Mouse (Mus musculus) layer of hippocampus, postnatal 10 days (tissue): ENCODE results near the gene Aspdh. TPM values are rescaled to one million over a fixed set of nuclear protein-coding genes. Genes with fewer than 3 reads are reported as not detected.
A peak's percentile ranks its signal among the peaks of the same experiment; 100 is the strongest.

ENCODE experiments used
- DNase-seq, 2 experiments: peaks; one replicate each; pipeline ENCODE4 v3.0.0; 2021; ENCODE audit warnings: low spot score in 2 of 2
- total RNA-seq, 2 experiments: library from RNA; stranded (reverse); gene quantifications; 2 replicates each; pipeline ENCODE4 v1.2.3; 2021

Gene Aspdh
- total RNA-seq, 2 experiments from 2014 or later: 13.0 to 16.5 TPM

DNA sequence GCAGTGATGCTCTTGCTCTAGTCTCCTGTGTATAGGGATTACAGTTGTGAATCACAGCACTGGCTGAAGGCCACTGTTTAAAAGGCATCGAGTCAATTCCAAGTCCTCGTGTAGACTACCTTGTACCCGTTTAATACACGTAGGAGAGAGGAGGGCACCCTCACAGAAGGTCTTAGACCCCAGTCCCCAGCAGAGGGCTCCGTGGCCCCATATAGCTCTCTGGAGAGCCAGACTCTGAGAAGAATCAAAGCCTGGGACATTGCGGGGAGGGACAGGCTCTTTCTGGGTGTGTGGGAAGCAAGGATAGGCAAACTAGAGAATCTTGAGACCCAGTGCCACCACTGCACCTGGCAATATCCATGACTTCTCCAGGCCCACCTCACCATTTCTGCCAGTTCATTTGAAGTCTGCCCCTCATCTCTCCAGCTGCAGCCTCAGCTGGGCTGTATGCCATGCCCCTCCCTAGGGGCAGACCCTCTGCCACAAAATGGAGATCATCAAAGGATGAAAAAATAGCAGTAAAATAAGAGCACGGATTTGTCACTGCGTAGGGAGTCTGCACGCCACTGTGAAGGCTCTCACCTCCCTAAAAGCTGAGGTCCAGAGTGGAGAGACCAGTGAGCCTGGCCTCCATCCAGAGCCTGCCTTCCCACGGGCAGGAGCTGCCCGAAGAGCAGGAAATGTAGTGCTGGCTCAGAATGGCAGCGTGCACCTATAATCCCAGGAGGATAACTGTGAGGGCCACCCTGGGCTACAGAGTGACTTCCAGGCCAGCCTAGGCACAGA lies 18.9 kb upstream of the Aspdh start:
- DNase-seq: no peak

DNA sequence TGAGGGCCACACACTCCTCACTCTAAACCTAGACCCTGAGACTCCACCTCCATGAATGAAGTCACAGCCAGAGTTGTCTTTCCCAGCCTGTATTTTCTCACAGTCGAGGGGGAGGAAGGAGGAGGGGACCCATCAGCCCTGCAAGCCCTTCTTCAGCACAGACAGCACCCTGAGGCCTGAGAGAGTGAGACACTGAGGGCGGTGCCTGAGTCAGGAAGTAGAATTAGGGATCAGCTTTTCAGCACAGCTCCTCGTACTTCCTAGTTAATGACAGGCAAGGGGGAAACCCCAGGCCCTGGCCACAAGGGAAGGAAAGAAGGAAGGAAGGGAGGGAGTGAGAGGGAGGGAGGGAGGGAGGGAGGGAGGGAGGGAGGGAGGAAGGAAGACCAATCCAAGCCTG lies 11.9 kb upstream of the Aspdh start:
- DNase-seq: no peak

DNA sequence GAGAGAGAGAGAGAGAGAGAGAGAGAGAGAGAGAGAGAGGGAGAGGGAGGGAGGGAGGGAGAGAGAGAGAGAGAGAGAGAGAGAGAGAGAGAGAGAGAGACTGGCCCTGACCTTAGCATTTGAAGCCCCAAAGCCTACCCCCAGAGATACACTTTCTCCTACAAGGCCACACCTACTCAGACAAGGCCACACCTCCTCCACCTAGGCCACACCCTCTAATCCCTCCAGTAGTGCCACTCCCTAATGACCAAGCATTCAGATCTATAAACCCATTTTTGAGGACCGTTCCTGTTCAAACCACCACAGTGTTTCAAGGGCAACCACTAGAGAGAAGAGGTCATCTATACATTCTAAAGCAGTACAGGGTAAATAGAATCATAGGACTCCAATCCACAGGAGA lies 8.9 kb upstream of the Aspdh start:
- DNase-seq: peak in 1 of 2 experiments; percentile 8

DNA sequence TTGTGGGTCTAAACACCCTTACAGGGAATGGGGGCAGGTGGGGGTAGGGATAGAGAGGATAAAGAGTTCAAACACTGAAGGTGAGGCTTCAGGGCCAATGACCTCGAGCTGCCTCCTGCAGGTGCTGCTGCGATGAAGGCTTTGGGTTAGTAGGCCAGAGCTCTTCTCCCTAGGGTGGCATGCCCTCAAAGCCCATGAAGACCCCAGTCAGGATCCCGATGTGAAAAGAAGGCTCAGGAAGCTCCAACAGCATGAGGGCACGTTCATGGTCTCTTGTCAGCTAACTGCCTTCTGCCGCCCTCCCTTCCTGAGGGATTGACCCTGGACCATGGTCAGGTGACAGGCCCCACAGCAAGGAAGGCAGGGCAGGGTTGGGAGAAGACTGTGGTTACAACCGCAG lies 5.1 kb upstream of the Aspdh start:
- peak in 1 of 2 experiments; percentile 12 for DNase-seq

DNA sequence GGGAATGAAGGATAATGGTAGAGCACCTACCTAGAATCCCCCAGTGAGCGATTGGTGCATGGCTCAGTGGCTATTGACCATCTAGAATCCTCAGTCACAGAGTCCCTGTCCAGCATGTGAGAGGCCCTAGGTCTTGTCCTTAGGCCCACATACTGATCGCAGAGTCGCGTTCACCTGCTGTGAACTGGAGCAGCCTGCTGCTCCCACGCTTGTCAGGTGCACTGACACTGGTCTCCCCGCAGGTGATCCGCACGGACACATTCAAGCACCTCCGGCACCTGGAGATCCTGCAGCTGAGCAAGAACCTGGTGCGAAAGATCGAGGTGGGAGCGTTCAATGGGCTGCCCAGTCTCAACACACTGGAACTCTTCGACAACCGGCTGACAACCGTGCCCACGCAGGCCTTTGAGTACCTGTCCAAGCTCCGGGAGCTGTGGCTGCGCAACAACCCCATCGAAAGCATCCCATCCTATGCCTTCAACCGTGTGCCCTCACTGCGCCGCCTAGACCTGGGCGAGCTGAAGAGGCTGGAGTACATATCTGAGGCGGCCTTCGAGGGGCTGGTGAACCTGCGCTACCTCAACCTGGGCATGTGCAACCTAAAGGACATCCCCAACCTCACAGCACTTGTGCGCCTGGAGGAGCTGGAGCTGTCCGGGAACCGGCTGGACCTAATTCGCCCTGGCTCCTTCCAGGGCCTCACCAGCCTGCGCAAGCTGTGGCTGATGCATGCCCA lies 4.3 kb upstream of the Aspdh start:
- DNase-seq: peak; percentile 11 to 26

DNA sequence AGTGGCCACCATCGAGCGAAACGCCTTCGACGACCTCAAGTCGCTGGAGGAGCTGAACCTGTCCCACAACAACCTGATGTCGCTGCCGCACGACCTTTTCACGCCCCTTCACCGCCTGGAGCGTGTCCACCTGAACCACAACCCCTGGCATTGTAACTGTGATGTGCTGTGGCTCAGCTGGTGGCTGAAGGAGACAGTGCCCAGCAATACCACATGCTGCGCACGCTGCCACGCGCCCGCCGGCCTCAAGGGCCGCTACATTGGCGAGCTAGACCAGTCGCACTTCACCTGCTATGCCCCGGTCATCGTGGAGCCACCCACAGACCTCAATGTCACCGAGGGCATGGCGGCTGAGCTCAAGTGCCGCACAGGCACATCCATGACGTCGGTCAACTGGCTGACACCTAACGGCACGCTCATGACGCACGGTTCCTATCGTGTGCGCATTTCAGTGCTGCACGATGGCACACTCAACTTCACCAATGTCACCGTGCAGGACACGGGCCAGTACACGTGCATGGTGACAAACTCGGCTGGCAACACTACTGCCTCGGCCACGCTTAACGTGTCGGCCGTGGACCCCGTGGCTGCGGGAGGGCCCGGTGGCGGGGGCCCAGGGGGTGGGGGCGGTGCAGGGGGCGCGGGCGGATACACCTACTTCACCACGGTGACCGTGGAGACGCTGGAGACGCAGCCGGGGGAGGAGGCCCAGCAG lies 3.5 kb upstream of the Aspdh start:
- DNase-seq: peak in 1 of 2 experiments; percentile 7

DNA sequence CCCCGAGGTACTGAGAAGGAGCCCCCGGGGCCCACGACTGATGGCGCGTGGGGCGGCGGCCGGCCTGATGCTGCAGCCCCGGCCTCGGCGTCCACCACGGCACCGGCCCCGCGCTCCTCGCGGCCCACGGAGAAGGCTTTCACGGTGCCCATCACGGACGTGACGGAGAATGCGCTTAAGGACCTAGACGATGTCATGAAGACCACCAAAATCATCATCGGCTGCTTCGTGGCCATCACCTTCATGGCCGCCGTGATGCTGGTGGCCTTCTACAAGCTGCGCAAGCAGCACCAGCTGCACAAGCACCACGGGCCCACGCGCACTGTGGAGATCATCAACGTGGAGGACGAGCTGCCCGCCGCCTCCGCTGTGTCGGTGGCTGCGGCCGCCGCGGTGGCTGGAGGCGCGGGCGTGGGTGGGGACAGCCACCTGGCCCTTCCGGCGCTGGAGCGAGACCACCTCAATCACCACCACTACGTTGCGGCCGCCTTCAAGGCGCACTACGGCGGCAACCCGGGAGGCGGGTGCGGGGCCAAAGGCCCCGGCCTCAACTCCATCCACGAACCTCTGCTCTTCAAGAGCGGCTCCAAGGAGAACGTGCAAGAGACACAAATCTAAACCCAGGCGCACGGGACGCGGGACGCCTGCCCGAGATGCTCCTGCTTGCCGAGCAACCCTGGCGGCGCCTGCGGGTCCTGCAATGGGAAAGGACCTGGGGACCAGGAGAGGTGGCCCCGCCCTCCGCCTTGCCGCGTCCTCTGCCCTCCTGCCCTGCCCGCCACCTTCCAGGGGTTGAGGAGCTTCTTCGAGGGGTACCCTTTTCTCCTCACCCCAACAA lies 2.8 kb upstream of the Aspdh start:
- DNase-seq: peak; percentile 17 to 60

DNA sequence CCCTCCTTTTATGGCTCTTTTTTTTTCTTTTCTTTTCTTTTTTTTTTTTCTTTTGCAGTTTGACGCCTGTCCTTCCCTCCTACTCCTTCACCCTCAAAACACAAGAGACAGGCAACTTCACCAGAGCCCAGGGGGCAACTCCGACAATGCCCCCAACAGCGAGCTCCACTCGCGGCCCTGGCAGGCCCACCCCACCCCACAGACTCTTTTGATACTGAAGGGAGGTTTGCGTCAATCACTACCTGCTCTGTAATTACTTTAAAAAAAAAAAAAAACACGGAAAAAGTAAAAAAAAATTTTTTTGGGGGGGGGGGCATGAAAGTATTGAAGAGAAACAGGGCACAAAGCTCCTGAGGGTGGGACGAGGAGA lies 2.1 kb upstream of the Aspdh start:
- DNase-seq: no peak

DNA sequence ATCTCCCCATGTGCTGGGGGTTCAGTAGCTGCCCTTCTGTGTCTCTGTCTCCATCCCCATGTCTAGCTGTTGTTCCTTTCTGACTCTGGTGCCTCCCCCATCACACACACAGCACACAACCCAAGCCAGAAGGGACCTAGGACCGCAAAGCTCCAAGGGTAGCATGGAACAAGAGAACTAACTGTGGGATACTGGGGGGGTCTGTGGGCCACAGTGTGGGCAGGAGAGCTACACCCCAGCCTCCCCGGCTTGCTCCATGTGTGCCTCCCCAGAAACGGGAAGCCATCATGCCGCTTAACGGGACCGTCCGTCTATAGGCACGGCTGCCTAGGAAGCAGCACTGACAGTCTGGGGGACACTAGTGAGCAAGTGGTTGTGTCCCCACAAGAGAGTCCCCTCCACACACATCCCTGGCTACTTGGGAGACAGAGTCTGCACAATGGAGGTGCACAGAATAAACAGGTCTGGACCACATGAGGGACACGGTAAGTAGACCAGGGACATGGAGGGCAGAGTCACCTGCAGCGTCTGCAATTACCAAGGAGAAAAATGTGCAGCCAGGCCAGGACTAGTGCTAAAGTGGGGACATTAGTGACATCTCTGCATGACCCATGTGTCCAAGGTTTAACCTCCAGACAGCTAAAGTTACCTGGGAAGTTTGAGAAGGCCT lies 1.5 kb upstream of the Aspdh start:
- DNase-seq: peak in 1 of 2 experiments; percentile 46

DNA sequence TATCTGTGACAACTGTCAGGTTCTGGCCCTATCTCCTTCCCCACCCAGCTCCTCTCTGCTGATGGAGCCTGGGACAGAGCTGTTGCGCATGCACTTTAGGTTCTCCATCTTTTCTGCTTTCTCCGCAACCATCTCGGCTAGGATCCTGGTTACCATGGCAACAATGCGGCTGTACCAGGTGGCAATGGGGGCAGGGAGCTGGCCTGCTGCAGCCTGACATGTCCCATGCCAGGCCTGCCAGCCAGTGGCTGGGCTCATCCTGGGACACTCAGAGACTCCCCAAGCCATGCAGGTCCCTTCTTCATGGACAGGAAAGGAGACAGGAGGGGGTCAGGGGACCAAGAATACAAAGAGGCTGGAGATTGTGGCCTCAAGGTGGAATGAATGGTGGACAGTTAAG lies 680 bp upstream of the Aspdh start:
- DNase-seq: peak; percentile 80 to 85

DNA sequence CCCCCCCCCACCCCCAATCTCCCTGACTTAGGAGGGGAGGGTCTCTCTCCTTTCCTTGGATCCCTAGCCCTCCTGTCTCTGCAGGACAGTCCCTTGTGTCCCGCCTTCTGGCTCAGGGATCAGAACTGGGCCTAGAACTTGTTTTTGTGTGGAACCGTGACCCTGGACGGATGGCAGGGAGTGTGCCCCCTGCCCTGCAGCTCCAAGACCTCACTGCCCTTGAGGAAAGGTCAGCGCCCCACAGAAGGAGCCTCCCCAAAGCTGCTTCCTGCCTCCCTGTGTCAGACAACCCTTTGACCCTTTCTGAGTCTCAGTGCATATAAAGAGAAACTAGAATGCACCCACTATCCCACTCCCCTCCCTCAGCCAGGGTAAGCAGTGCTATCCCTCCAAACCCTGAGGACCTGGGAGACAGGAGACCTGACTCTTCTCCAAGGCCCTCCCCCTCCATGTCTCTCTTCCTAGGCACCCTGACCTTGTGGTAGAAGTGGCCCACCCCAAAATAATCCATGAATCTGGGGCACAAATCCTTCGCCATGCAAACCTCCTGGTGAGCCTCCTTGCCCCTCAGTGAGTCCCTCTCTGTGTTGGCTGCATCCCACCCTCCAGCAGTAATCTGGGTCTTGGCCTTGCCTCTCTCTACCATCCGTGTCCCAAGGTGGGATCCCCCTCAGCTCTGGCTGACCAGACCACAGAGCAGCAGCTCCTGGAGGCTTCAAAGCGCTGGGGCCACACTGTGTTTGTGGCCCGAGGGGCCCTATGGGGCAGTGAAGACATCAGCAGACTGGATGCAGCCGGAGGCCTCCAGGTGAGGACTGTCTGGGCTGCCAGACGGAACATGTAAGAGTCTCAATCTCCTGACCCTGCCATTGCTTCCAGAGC lies 1.1 kb downstream of the Aspdh start:
- peak; percentile 23 to 41 for DNase-seq

DNA sequence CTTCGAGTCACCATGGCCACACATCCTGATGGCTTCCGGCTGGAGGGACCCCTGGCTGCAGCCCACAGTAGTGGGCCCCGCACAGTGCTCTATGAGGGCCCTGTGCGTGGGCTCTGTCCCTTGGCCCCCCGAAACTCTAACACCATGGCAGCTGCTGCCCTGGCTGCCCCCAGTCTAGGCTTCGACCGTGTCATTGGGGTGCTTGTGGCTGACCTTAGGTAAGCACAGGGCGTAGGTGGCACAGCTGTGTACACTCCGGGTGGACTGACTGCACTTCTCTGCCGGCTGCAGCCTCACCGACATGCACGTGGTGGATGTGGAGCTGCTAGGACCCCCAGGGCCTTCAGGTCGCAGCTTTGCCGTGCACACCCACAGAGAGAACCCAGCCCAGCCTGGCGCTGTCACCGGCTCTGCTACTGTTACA lies 1.7 kb downstream of the Aspdh start:
- peak; percentile 37 to 52 for DNase-seq

DNA sequence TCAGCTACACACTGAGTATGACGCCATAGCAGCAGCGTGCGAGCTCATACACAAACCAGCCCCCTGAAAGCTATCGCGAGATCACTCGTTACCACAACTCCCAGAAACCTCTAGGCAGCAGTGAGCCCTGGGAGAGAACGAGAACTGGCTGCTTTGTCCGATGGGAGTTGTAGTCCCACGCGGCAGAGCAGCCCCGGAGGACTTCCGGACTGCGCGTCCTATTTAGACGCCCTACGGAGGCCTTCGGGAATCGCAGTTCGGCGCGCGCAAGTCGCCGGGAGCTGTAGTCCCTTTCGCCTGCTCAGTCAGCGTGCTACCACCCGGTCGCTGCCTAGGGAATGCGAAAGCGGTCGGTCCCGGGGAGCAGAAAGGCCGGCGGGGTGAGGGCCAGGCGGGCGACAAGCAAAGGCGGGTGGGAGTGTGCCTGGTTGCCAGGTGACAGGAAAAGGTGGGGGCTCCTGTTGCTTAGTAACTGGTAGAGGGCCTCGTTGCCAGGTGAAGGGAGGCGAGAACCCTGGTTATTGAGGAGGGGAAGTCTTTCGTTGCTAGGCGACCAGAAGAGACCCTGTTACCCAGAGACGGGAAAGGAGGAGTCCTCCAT lies 2.7 kb downstream of the Aspdh start, which contains the start of gene Josd2:
Gene Josd2 (plus strand): TSS at position 170 of the 601 bp plus-strand sequence.
- peak; percentile 92 to 94 for DNase-seq

DNA sequence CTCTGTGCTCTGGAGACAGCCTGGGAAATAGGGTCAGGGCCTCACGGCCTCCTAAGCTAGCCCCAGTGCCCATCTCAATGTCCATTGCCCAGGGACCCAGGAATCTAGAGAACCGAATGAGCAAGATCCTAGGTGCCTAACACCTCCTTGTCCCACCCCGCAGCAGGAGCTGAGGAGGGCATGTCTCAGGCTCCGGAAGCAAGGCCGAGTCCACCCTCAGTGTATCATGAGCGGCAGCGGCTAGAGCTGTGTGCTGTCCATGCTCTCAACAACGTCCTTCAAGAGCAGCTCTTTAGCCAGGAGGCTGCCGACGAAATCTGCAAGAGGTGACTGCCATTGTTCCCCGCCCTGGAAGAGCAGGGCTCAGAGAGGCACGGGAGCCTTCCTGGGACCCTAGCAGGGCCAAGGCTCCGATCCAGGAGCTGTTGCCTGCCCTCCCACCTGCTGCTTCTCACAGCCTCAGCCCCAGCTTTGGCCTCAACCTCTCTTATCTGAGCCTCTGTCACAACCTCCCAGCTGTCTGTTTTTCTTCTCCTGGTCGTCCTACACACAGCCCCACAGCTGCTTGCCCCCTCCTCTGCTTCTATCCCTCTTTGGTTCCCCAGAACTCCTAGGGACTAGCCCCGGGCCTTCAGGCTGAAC lies 3.6 kb downstream of the Aspdh start:
- DNase-seq: peak in 1 of 2 experiments; percentile 29

DNA sequence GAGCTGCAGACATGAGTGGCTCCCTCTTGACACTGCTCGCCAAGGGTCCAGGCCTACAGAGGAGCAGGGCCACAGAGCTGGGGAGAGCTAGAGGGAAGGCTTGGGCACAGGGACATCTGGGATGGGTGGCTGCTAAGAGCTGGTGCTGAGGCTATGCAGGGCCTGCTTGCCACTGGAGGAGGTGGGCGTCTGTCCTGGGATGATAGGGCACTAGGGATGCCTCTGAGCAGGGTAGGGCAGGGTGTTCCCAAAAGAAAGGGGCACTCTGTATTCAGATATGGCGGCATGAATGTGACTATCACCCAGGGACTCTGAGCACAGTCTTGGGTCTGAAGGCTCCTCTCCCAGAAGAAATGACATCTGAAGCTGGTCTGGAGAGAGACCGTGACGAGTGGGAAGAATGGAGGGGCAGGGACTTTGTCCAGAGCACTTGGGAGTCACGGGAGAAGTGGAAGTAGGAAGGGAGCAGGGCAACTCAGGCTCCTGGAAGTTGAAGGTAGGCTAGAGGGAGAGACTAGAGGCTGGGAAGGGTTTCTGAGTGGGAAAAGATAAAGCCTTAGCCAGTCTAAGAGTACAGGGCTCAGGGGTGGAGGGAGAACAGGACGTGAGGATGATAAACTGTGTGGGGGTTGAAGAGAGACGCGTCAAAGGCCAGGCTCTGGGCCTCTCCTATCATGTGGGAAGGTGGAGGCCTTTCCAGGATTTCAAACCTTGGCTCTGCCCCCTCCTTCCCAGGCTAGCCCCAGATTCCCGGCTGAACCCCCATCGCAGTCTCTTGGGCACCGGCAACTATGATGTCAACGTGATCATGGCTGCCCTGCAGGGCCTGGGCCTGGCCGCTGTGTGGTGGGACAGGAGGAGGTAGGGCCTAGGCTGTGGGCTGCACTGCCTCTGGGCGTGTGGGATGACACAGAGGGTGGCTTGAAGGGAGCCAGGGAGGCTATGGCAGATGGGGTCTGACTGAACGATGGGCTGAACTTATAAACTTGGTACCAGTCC lies 4.8 kb downstream of the Aspdh start:
- peak in 1 of 2 experiments; percentile 12 for DNase-seq

DNA sequence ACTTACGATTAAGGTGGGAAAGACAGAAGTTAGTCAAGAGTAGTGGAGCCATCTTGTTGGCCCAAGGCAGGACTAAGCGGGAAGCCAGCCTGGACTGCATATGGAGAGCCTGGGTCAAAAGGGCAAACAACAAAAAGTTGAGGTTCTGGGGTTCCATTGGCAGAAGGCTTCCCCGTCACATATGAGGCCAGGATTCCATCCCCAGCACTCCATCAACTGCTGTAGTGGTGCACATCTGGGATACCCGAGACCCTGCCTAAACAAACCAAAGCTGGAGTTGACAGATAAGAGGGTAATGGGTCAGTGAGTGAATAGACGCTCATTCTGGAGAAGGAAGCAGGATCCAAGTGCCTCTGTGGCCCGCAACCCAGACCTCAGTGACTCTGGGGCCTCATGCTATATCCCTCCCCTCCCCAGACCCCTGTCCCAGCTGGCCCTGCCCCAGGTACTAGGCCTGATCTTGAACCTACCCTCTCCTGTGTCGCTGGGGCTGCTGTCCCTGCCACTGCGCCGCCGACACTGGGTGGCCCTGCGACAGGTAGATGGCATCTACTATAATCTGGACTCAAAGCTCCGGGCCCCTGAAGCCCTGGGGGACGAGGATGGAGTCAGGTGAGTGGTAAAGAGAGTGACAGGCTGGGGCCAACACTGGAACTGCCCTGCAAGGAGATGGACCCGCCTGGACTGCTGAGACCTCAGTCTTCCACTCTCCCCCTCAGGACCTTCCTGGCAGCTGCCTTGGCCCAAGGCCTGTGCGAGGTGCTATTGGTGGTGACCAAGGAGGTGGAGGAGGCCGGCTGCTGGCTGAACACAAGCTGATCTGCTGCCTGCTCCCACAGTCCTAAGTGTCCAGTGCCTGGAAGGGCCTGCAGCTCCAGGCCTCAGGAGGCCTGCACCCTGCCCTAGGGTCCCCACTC lies 5.8 kb downstream of the Aspdh start:
- DNase-seq: peak in 1 of 2 experiments; percentile 22
